Mouse (Mus musculus): ENCODE results near the gene Cabp1.

- TF ChIP-seq CTCF (conservative IDR thresholded peaks at IDR 0.05; ENCODE audit: low read length) (no peak), NANOG (IDR thresholded peaks at IDR 0.05; ENCODE audit: borderline replicate concordance, low read length) (no peak), POU5F1 (IDR thresholded peaks at IDR 0.05; ENCODE audit: borderline replicate concordance, low read length) (no peak)
These were observed 18.7 kb upstream of the Cabp1 start for GRCm38 (mm10) chr5:115212861-115213260.

Measured in E14TG2a.4 (cell line).